Mouse (Mus musculus) heart, embryonic 10.5 days (tissue): ENCODE measurements around the gene Rybp. TPM values are rescaled to one million over a fixed set of nuclear protein-coding genes. Genes with fewer than 3 reads are reported as not detected.

ENCODE experiments used
- DNase-seq: peaks from one replicate; pipeline ENCODE4 v3.0.0-alpha.2; 2017; ENCODE audit warnings: low spot score
- H3K27ac ChIP-seq: fragments of 300-500 bp; sonication (generic); 2 replicates; pipeline ENCODE4 v1.5.1; 2016; ENCODE audit warnings: mild to moderate bottlenecking
- H3K27me3 ChIP-seq: fragments of 300-500 bp; sonication (generic); 2 replicates; pipeline ENCODE4 v1.6.1; 2016; ENCODE audit warnings: mild to moderate bottlenecking; ENCODE audit not compliant: poor library complexity, insufficient read depth, severe bottlenecking
- H3K36me3 ChIP-seq: fragments of 300-500 bp; sonication (generic); 2 replicates; pipeline ENCODE4 v1.6.1; 2016; ENCODE audit warnings: mild to moderate bottlenecking, moderate library complexity
- H3K4me1 ChIP-seq: fragments of 300-500 bp; sonication (generic); 2 replicates; pipeline ENCODE4 v1.6.1; 2016; ENCODE audit warnings: mild to moderate bottlenecking
- H3K4me3 ChIP-seq: fragments of 300-500 bp; sonication (generic); 2 replicates; pipeline ENCODE4 v1.5.1; 2016; ENCODE audit warnings: mild to moderate bottlenecking, moderate library complexity
- H3K9me3 ChIP-seq: fragments of 300-500 bp; sonication (generic); 2 replicates; pipeline ENCODE4 v1.6.1; 2016; ENCODE audit warnings: mild to moderate bottlenecking, moderate library complexity
- WGBS: fragments of 180-500 bp; shearing (Covaris S2); methylation state at CpG from one replicate; pipeline ENCODE4 v1.1.7; 2016; 5-methylcytosine and 5-hydroxymethylcytosine counted together
- polyA plus RNA-seq: library from polyadenylated mRNA; unstranded; fragments of >200 nt; fragmentation: Nextera tagmentation; extraction: Ambion mirVana; gene quantifications from 2 replicates; pipeline ENCODE4 v1.2.1, GENCODE M21; 2016

Gene Rybp
- polyA plus RNA-seq, 1 experiment from 2014 or later, result 14.8 TPM

DNA sequence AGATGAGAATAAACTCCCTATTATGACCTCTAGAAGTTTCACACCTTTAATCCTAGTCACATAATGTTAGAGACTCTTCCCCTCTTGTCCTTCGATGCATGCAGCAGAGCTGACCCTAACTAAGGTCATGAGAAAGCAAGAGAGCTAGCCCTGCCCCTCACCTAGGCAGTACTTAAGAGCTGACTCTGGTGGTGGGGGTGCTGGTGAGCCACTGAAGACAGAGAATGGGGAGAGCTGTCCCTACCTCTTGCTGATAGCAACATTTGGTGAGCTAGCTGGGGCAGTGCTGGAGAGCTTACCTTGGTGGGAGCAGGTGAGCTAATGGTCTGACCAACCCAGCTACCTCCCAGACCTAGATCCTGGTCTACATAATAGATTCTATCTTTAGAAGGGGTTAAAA, 8.4 kb downstream of the Rybp start:
- 69% methylated on average over 1 of the region's 1 CpGs for WGBS
- no peaks in the 10 kb centered on the region for H3K9me3 ChIP-seq
- H3K4me3 ChIP-seq, result no peak overlapping the region
- H3K4me1 ChIP-seq, result peaks cover 25% of the 10 kb centered on the region
- no peak for DNase-seq
- H3K27me3 ChIP-seq, result no peaks in the 10 kb centered on the region
- no peaks in the 10 kb centered on the region for H3K36me3 ChIP-seq
- no peak overlapping the region for H3K27ac ChIP-seq

DNA sequence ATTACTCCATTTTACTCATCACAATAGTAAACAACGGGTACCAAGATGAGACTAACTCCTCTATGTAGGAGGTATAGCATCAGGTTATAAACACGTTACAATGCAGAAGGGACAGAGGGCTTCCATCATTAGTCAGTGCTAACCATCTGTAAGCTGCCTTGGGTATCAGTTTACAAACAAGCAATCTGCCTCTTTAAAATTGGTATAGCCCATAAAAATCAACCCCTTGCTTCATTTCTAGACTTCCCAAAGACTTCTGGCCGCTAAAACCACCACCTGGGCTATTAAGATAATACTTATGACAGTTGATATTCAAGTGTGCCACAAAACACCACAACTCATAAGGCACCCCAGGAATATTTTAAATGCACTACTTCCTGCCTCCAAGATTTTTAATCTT, 10.9 kb downstream of the Rybp start:
- Histone ChIP-seq H3K4me3 (no peak overlapping the region), H3K27me3 (no peaks in the 10 kb centered on the region), H3K4me1 (peaks cover 29% of the 10 kb centered on the region), H3K36me3 (no peaks in the 10 kb centered on the region), H3K27ac (no peak overlapping the region), H3K9me3 (no peaks in the 10 kb centered on the region)
- DNase-seq, result no peak
- 89% methylated on average over 3 of the region's 3 CpGs for WGBS

DNA sequence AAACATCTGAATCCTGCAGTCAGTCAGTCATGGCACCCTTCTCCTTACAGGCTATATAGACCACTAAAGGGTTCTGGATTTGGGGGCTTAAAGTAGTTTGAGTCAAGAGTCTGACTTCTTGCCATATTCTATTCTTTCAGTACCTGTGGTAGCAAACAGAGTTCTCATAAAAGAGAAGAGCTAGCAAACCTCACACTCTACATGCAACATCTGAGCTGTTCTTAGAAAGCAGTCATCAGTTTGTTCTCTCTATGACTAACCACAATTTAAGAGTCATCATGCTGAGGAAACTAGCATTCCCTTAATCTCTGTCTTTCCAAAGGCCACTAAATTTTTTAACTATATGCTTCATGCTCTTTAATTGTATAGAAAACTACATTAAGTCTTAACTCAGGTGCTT, 11.6 kb downstream of the Rybp start:
- Histone ChIP-seq H3K27ac (no peak overlapping the region), H3K27me3 (no peaks in the 10 kb centered on the region), H3K4me3 (no peak overlapping the region), H3K4me1 (peaks cover 32% of the 10 kb centered on the region), H3K36me3 (no peaks in the 10 kb centered on the region), H3K9me3 (no peaks in the 10 kb centered on the region)
- no peak for DNase-seq

DNA sequence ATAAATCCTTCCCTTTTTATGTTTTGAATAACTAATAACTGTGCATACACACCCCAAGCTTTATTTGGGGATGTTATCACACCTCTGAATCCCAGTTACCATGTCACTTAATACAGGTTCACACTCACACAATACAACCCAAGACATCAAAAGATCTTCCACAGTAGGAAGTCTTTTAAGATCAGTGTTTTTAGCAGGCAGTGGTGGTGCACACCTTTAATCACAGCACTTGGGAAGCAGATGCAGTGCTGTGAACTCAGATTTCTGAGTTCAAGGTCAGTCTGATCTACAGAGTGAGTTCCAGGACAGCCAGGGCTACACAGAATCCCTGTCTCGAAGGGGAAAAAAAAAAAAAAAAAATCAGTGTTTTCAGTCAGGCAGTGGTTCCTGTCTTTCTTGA, 13.7 kb downstream of the Rybp start:
- no peak overlapping the region for H3K27ac ChIP-seq

DNA sequence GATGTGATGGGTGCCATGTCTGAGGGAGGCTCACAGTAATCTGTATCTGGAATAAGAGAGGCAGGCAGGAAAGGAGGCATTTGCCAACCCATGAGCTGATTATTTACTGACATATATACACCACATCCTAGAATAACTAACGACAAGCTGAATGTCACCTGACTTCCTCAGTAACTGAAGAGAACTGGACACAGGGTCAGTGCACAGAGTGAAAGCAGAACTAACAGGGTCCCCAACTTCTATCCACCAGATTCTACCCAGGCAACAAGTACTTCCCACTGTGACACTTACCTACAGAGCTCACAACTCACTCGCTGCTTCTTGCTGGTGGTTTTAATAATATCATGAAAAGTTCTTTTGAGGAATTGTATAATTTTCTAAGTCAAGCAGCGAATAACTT, 15.3 kb downstream of the Rybp start:
- Histone ChIP-seq H3K4me1 (peaks cover 11% of the 10 kb centered on the region), H3K9me3 (no peaks in the 10 kb centered on the region), H3K27ac (no peak overlapping the region), H3K27me3 (no peaks in the 10 kb centered on the region), H3K36me3 (no peaks in the 10 kb centered on the region; the same call in 1 of the 2 replicates), H3K4me3 (no peak overlapping the region)
- DNase-seq, result no peak
- 79% methylated on average over 3 of the region's 3 CpGs for WGBS

More for the DNA sequence above, 13.7 kb downstream of the Rybp start:
- Histone ChIP-seq H3K27me3 (no peaks in the 10 kb centered on the region), H3K4me3 (no peak overlapping the region), H3K4me1 (peaks cover 21% of the 10 kb centered on the region), H3K9me3 (no peaks in the 10 kb centered on the region), H3K36me3 (no peaks in the 10 kb centered on the region)
- DNase-seq, result no peak
- WGBS, result 60% methylated on average over 1 of the region's 1 CpGs

DNA sequence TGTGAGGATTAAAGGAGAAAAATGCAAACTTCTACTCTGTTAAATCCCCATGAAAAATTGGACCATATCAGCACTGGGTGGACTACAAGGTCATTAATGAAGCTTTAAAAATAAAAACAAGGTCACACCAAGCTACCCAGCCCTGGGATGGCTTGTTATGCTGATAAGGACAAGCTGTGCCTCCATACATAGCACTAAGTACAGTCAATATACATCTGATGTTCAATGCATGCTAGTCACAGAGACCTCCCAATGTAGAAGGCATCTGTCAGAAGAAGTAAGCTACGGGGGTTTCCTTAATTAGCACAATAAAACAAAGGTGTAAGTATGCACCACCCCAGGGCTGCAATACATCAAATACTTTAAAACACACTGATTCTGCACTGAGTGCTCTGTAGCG, 16.5 kb downstream of the Rybp start:
- H3K36me3 ChIP-seq, result no peaks in the 10 kb centered on the region; the same call in 1 of the 2 replicates
- no peak overlapping the region for H3K27ac ChIP-seq
- H3K27me3 ChIP-seq, result no peaks in the 10 kb centered on the region
- DNase-seq, result no peak
- peaks cover 9% of the 10 kb centered on the region for H3K4me1 ChIP-seq
- H3K9me3 ChIP-seq, result no peaks in the 10 kb centered on the region
- 74% methylated on average over 2 of the region's 2 CpGs for WGBS
- no peak overlapping the region for H3K4me3 ChIP-seq

DNA sequence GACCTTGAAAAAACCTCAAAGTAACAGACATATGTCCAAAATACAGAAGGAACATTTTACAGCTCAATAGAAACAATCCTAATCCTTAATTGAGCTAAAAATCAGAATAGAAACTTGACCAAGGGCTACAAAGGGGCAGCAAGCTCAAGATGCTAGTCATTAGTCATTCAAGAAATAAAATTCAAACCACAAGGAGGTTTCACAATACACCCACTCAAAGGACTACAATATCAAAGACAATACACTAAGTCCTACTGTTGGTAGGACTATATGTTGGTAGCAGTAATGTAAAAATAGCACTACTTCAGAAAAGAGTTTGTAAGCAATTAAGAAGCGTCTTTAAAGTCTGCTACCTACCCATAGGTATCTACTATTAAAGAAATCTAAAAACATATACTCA, 27.7 kb downstream of the Rybp start:
- WGBS, result 95% methylated on average over 1 of the region's 1 CpGs
- H3K36me3 ChIP-seq, result no peaks in the 10 kb centered on the region
- H3K4me3 ChIP-seq, result no peak overlapping the region
- no peak overlapping the region for H3K27ac ChIP-seq
- DNase-seq, result no peak
- H3K4me1 ChIP-seq, result peaks cover 27% of the 10 kb centered on the region
- H3K9me3 ChIP-seq, result no peaks in the 10 kb centered on the region
- H3K27me3 ChIP-seq, result no peaks in the 10 kb centered on the region

DNA sequence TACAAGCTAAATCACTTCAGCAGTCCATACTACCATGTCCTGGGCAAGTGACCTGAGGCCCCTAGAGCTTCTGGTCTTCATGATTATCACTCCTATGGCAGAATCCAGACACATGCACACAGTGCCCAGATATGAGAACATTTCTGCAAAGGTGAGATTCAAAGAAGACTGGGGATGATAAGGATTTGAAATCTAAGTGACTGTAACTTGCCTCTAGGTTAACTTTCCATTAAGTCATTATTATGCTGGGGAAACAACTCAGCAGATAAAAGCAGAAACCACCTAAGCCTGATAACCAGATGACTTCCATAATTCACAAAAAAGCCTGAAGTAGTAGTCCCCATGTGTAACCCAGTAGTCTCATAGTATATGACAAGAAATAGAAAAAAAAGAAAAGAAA, 29.0 kb downstream of the Rybp start:
- H3K36me3 ChIP-seq, result no peaks in the 10 kb centered on the region
- H3K27ac ChIP-seq, result no peak overlapping the region
- peaks cover 22% of the 10 kb centered on the region for H3K4me1 ChIP-seq
- no peaks in the 10 kb centered on the region for H3K27me3 ChIP-seq
- H3K4me3 ChIP-seq, result no peak overlapping the region
- DNase-seq, result no peak
- no peaks in the 10 kb centered on the region for H3K9me3 ChIP-seq

DNA sequence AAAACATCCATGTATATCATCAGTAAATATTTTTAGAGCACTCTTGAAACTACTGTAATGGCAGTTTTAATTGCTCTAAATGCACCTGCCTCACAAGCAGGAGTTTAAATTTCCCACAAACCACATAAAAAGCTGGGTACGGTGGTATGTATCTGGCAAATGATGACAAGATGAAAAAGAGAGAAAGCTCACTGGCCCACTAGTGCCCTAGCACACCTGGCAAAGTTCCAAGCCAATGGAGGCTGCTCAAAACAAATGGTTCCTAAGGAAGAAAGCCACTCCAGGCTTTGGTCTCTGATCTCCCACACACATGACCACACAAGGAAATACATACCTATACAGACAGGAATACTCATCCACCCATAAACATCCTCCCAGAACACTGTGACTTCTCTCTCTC, 31.9 kb downstream of the Rybp start:
- no peak for DNase-seq
- peaks cover 22% of the 10 kb centered on the region for H3K4me1 ChIP-seq
- no peaks in the 10 kb centered on the region for H3K27me3 ChIP-seq
- 76% methylated on average over 1 of the region's 1 CpGs for WGBS
- no peaks in the 10 kb centered on the region for H3K36me3 ChIP-seq
- no peak overlapping the region for H3K4me3 ChIP-seq
- H3K27ac ChIP-seq, result no peak overlapping the region
- H3K9me3 ChIP-seq, result no peaks in the 10 kb centered on the region

DNA sequence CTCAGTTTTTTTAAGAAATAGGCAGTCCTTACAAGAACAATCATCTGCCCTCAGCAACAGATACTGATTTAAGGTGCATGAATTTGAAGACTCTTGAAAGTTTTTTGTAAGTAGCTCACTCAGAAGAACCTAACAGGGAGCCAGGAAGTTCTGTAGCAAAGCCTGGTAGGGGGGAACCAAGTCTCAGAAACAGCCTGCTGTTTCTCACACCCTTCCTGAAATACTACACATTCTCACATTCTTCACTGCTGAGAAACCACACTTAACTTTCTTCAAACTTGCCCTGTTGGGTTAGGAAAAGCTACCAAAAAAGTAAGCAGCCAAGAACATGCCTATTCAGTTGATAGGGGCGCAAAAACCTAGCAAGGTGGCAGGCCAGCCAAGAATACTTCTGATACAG, 32.6 kb downstream of the Rybp start:
- no peak overlapping the region for H3K27ac ChIP-seq
- H3K4me1 ChIP-seq, result peaks cover 22% of the 10 kb centered on the region
- DNase-seq, result no peak
- 78% methylated on average over 1 of the region's 1 CpGs for WGBS
- H3K36me3 ChIP-seq, result no peaks in the 10 kb centered on the region
- no peaks in the 10 kb centered on the region for H3K27me3 ChIP-seq
- H3K4me3 ChIP-seq, result no peak overlapping the region
- H3K9me3 ChIP-seq, result no peaks in the 10 kb centered on the region

DNA sequence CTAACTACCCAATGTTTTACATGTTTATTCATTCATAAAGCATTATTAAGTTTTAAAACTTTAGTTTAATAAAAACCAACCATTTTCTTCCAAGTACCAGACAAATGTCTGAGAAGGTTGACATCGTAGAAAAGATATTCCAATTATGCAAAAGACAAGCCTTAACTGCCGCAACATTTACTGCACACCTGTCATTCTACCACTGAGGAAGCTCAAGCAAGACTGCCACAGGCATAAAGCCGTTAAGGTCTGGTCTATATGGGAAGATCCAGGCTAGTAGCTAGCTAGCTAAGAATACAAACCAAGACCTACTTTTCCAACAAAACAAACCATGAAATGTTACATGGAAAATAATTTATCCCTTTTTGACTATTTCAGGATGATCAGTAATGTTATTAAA, 42.8 kb downstream of the Rybp start:
- Histone ChIP-seq H3K27me3 (no peaks in the 10 kb centered on the region), H3K4me1 (0 out of 2 replicates have a peak, but pooled peaks cover 4% of the 10 kb centered on the region), H3K27ac (no peak overlapping the region), H3K9me3 (no peaks in the 10 kb centered on the region), H3K4me3 (no peak overlapping the region), H3K36me3 (no peaks in the 10 kb centered on the region)
- WGBS, result 68% methylated on average over 3 of the region's 3 CpGs
- DNase-seq, result no peak

DNA sequence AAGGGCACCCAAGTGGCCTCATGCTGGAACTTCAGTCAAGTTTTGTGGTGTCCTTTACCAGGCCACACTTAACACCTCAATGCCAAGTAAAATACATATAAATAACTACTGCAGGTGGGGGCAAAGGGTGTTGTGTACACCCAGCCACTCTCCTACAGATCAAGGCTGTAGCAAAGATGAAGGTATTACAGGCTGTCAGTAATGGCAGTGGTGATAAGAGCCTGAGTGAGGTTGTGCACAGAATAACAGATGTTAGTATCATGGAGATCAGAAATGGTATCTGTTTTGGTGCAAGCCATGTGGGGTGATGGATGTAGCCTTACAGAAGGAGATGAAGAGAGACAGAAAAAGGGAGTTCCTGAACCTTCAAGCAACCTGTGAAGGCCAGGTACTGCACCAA, 52.2 kb downstream of the Rybp start:
- no peaks in the 10 kb centered on the region for H3K27me3 ChIP-seq
- peaks cover 27% of the 10 kb centered on the region for H3K4me1 ChIP-seq
- no peak overlapping the region for H3K27ac ChIP-seq
- no peak overlapping the region for H3K4me3 ChIP-seq
- DNase-seq, result no peak
- no peaks in the 10 kb centered on the region for H3K9me3 ChIP-seq
- peaks cover 3% of the 10 kb centered on the region for H3K36me3 ChIP-seq

DNA sequence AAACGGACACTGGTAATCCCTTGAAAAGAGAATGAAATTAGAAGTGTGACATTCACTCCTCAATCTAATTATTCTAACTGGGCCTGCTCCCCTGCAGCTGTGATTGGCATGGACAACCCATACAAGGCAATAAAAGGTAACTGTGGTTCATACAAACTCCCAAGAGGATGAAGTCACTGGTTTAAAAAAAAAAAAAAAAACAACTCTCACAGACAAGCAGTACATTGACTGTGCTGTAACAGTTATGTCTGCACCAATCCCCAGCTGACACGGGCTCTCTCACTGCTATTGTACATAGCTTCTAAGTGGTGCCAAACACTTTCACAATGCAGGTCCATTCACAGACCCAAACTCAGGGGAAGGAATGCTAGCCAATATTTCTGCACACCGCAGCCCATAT, 53.8 kb downstream of the Rybp start:
- no peak for DNase-seq
- H3K9me3 ChIP-seq, result no peaks in the 10 kb centered on the region
- WGBS, result 85% methylated on average over 3 of the region's 3 CpGs
- no peak overlapping the region for H3K4me3 ChIP-seq
- H3K4me1 ChIP-seq, result peaks cover 21% of the 10 kb centered on the region; the same call in 1 of the 2 replicates
- peaks cover 3% of the 10 kb centered on the region for H3K36me3 ChIP-seq
- no peaks in the 10 kb centered on the region for H3K27me3 ChIP-seq
- H3K27ac ChIP-seq, result no peak overlapping the region

DNA sequence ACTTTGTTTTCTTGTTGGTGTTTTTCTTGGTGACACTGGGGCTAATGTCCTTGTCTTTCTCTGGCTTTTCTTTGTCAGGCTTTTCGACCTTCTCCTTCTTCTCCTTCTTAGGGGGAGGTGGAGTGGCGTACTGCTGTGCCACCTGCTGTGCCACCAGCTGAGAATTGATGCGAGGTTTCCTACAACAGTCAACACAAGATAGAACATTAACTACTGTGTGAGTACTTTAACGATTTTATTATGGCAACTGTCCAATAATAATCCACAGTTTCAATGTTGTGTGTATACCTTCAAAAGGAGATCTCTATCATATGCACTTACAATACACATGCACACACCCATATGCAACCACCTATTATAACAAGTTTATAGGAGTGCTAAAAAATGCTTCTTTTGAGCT, 54.2 kb downstream of the Rybp start:
- DNase-seq, result no peak
- Histone ChIP-seq H3K4me3 (no peak overlapping the region), H3K4me1 (peaks cover 22% of the 10 kb centered on the region; the same call in 1 of the 2 replicates), H3K9me3 (no peaks in the 10 kb centered on the region), H3K36me3 (peaks cover 4% of the 10 kb centered on the region), H3K27me3 (no peaks in the 10 kb centered on the region), H3K27ac (no peak overlapping the region)
- WGBS, result 67% methylated on average over 4 of the region's 4 CpGs
